Mouse (Mus musculus) midbrain, embryonic 12.5 days (tissue): ENCODE data around the gene Dazap1. TPM values are rescaled to one million over a fixed set of nuclear protein-coding genes. Genes with fewer than 3 reads are reported as not detected.

Experiments used
- ATAC-seq: fragments of 200-750 bp; cut with Nextera tagmentation; 2 replicates; pipeline ENCODE4 v1.8.0; 2017; ENCODE audit warnings: low read depth, moderate TSS enrichment, moderate library complexity; ENCODE audit not compliant: low FRiP score
- H3K27ac ChIP-seq: fragments of 300-500 bp; sonication (generic); replicated peaks from 2 replicates; pipeline ENCODE4 v1.5.1; 2016; ENCODE audit warnings: mild to moderate bottlenecking
- H3K27me3 ChIP-seq: fragments of 300-500 bp; sonication (generic); 2 replicates; pipeline ENCODE4 v1.6.1; 2016; ENCODE audit warnings: mild to moderate bottlenecking
- H3K36me3 ChIP-seq: fragments of 300-500 bp; sonication (generic); 2 replicates; pipeline ENCODE4 v1.6.1; 2016
- H3K4me1 ChIP-seq: fragments of 300-500 bp; sonication (generic); 2 replicates; pipeline ENCODE4 v1.6.1; 2016
- H3K4me2 ChIP-seq: fragments of 300-500 bp; sonication (generic); replicated peaks from 2 replicates; pipeline ENCODE4 v1.6.1; 2016; ENCODE audit warnings: mild to moderate bottlenecking, moderate library complexity
- H3K4me3 ChIP-seq: fragments of 300-500 bp; sonication (generic); 2 replicates; pipeline ENCODE4 v1.5.1; 2016; ENCODE audit warnings: mild to moderate bottlenecking
- H3K9ac ChIP-seq: fragments of 300-500 bp; sonication (generic); replicated peaks from 2 replicates; pipeline ENCODE4 v1.6.1; 2016; ENCODE audit warnings: mild to moderate bottlenecking, moderate library complexity
- H3K9me3 ChIP-seq: fragments of 300-500 bp; sonication (generic); 2 replicates; pipeline ENCODE4 v1.6.1; 2016; ENCODE audit warnings: mild to moderate bottlenecking
- whole genome bisulfite sequencing: fragments of 180-500 bp; shearing (Covaris S2); methylation state at CpG from one replicate; pipeline ENCODE4 v1.1.7; 2016; 5-methylcytosine and 5-hydroxymethylcytosine counted together
- polyA plus RNA-seq: library from polyadenylated mRNA; unstranded; fragments of >200 nt; fragmentation: Nextera tagmentation; extraction: Ambion mirVana; gene quantifications from 2 replicates; pipeline ENCODE4 v1.2.1, GENCODE M21; 2016

Gene Dazap1
- polyA plus RNA-seq, 1 experiment from 2014 or later, result 61.2 TPM

DNA sequence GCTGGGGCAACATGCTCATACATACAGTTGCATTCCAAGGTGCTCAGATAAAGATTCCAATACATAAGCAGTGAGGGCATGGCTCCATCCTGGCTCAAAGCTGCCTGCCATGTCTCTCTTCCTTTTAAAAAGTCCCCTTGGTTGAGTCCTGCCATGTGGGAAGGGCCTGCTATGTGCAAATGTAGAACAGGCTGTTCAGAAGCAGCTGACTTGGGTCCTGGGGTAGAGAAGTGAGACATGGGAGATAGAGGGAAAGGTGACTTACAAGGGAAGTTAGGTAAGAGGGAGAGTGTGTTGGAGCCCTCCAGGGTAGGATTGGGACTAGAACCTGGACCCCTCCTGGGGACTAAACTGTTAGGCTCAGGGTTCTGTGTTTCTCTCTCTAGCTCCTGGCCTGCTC is 9.3 kb upstream of the Dazap1 start:
- Histone ChIP-seq H3K36me3 (peaks cover 48% of the 10 kb centered on the region), H3K9me3 (no peaks in the 10 kb centered on the region), H3K4me3 (no peak overlapping the region), H3K9ac (no peak overlapping the region), H3K4me2 (no peak overlapping the region), H3K27me3 (no peaks in the 10 kb centered on the region), H3K4me1 (peaks cover 14% of the 10 kb centered on the region), H3K27ac (no peak overlapping the region)
- no peak for ATAC-seq

DNA sequence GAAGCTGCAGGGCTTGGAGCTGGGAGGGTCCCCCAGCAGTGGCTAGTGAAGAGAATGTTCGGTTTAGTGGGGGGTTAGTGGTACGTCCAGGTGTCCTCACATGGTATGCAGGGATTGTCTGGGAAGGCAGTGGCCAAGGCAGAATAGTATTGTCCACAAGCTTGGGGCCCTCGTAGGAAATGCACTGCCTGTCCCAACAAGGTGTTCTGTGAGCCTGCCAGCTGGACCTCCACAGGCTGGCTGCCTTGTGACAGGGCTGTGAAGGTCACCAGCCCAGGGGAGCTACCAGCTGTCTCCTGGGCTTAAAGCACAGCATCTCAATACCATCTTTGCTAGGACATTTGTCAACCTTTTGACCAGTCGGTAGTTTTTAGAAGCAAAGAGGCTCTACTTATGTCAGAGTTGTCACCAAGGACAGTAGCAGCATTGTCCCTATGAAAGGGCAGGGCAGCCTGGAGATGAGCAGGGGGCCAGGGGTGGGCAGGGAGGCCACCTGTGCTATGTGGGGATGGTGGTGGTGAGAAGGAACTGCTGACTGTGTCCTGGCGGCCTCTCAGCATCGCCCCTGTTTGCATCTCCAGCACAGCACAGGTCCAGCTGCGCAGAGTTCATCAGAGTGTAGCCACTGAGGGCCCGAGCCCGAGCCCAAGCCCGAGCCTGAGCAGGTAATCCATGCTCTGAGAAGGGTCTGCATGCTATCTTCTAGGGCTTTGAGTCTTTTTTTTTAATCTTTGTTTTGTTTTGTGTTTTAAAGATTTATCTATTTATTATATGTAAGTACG is 8.6 kb upstream of the Dazap1 start:
- Histone ChIP-seq H3K4me3 (no peak overlapping the region), H3K4me2 (no peak overlapping the region), H3K36me3 (peaks cover 52% of the 10 kb centered on the region), H3K27ac (no peak overlapping the region), H3K9ac (no peak overlapping the region), H3K27me3 (no peaks in the 10 kb centered on the region), H3K9me3 (no peaks in the 10 kb centered on the region), H3K4me1 (peaks cover 14% of the 10 kb centered on the region)
- no peak for ATAC-seq
- WGBS, result 92% methylated on average over 11 of the region's 11 CpGs

DNA sequence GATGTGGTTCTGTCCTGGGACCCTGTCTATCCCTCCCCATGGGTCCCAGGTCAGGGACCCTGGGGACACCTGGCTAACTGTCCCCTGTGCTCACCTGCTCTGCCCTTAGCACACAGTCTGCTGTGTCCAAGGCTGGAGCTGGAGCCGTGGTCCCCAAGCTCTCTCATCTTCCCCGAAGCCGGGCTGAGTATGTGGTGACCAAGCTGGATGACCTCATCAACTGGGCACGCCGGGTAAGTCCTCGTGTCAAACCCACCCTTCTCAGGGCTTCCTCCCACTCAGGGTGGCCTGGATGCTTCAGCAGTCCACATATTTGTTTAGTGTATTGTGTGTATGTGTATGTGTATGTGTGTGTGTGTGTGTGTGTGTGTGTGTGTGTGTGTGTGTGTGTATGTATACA is 7.7 kb upstream of the Dazap1 start:
- no peaks in the 10 kb centered on the region for H3K9me3 ChIP-seq
- no peak overlapping the region for H3K9ac ChIP-seq
- ATAC-seq, result no peak
- H3K4me1 ChIP-seq, result peaks cover 14% of the 10 kb centered on the region
- WGBS, result 93% methylated on average over 6 of the region's 6 CpGs
- H3K4me3 ChIP-seq, result no peak overlapping the region
- H3K27me3 ChIP-seq, result no peaks in the 10 kb centered on the region
- no peak overlapping the region for H3K4me2 ChIP-seq
- no peak overlapping the region for H3K27ac ChIP-seq
- peaks cover 60% of the 10 kb centered on the region for H3K36me3 ChIP-seq

DNA sequence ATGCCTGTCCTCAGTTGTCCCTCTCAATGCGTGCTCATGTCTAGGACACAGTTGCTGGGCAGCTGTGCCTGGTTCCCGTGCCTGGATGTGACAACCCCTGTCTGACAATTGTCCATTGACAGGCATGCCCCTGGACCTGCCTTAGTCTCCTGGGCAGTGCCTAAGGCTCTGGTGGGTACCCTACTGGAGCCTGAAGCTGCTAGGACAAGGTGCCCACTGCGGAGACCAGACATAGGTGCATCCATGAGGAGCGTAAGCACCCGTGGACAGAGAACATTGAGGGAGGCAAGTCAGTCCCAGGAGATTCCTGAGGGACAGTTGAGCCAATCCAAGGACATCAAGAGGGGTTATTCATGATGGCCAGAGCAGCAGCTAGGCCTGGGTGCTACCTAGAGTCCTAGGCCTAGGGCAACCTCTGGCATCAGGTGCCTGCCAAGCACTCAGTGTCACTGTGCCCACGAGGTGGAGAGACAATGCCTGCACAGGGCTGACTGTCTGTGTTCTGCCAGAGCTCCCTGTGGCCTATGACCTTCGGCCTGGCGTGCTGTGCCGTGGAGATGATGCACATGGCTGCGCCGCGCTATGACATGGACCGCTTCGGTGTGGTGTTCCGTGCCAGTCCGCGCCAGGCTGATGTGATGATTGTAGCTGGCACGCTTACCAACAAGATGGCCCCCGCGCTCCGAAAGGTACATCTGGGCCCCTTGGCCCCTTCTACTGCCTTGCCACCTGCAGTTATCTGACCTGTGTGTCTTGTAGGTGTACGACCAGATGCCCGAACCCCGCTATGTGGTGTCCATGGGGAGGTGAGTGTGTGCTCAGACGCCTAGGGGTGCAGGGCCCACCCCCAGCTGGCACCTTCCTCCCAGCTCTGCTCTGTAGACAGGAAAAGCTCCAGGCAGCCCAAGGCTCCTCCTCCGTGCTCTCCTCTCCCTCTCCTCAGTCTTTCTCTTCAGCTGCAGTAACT is 6.7 kb upstream of the Dazap1 start:
- no peak overlapping the region for H3K9ac ChIP-seq
- no peak overlapping the region for H3K27ac ChIP-seq
- no peak for ATAC-seq
- 93% methylated on average over 26 of the region's 26 CpGs for WGBS
- H3K4me3 ChIP-seq, result no peak overlapping the region
- no peaks in the 10 kb centered on the region; the same call in 1 of the 2 replicates for H3K27me3 ChIP-seq
- H3K9me3 ChIP-seq, result no peaks in the 10 kb centered on the region
- H3K4me1 ChIP-seq, result peaks cover 21% of the 10 kb centered on the region
- no peak overlapping the region for H3K4me2 ChIP-seq
- H3K36me3 ChIP-seq, result peaks cover 68% of the 10 kb centered on the region

DNA sequence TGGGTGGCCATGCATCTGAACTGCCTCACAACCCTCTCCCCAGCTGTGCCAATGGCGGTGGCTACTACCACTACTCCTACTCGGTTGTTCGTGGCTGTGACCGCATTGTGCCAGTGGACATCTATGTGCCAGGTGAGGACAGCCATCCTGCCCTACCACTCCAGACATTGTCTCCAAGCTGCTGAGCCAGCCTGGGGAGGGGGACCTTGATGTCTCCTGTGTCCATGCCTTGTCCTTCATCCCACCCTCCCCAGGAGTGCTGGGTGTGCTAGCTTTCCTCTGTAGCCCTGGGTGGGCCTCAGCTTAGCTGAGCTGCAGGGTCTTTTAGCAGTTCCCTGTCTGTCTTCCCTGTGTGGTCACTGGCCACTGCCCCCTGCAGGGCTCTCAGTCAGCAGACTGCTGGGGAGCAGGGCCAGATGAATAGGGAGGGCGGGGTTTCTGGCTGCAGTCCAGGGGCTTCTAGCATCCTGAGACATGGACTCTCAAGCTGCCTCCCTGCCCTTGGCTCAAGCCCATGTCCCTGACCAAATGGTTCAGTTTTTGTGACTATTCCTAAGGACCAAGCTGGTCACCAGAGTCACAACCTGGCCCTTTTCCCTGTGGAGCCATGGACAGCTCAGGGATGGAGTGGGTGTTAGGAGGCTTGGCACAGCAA is 5.3 kb upstream of the Dazap1 start:
- H3K9ac ChIP-seq, result 0 out of 2 replicates have a peak overlapping the region, but pooled peaks have one; percentile 31
- H3K27ac ChIP-seq, result no peak overlapping the region
- no peak for ATAC-seq
- H3K4me1 ChIP-seq, result peaks cover 26% of the 10 kb centered on the region
- H3K9me3 ChIP-seq, result no peaks in the 10 kb centered on the region
- 77% methylated on average over 5 of the region's 5 CpGs for WGBS
- no peaks in the 10 kb centered on the region; the same call in 1 of the 2 replicates for H3K27me3 ChIP-seq
- H3K4me2 ChIP-seq, result no peak overlapping the region
- 0 out of 2 replicates have a peak overlapping the region, but pooled peaks have one; percentile 1 for H3K4me3 ChIP-seq
- peaks cover 68% of the 10 kb centered on the region for H3K36me3 ChIP-seq

DNA sequence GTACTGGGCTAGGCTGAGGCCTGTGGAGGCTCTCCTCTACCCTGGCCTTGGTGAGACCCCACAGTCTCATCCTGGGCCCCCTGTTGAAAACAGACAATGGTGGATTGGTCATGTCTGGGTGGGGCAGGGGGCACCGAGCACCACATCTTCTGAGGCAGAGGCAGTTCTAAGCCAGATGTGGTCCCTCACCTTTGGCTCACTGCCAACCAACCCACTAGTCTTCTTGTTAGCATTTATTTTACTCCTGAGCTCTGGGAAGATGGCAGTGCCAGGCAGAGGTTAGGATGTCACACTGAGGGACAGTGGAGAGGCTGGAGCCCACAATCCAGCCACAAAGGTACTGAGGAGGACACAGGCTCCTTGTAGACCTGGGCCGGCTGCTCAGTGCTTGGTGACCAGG is 3.4 kb upstream of the Dazap1 start:
- no peaks in the 10 kb centered on the region for H3K9me3 ChIP-seq
- peaks cover 61% of the 10 kb centered on the region for H3K36me3 ChIP-seq
- no peaks in the 10 kb centered on the region; the same call in 1 of the 2 replicates for H3K27me3 ChIP-seq
- ATAC-seq, result no peak
- no peak overlapping the region for H3K4me3 ChIP-seq
- H3K4me2 ChIP-seq, result no peak overlapping the region
- H3K4me1 ChIP-seq, result peaks cover 39% of the 10 kb centered on the region
- H3K9ac ChIP-seq, result no peak overlapping the region
- 93% methylated on average over 2 of the region's 2 CpGs for WGBS
- H3K27ac ChIP-seq, result no peak overlapping the region

DNA sequence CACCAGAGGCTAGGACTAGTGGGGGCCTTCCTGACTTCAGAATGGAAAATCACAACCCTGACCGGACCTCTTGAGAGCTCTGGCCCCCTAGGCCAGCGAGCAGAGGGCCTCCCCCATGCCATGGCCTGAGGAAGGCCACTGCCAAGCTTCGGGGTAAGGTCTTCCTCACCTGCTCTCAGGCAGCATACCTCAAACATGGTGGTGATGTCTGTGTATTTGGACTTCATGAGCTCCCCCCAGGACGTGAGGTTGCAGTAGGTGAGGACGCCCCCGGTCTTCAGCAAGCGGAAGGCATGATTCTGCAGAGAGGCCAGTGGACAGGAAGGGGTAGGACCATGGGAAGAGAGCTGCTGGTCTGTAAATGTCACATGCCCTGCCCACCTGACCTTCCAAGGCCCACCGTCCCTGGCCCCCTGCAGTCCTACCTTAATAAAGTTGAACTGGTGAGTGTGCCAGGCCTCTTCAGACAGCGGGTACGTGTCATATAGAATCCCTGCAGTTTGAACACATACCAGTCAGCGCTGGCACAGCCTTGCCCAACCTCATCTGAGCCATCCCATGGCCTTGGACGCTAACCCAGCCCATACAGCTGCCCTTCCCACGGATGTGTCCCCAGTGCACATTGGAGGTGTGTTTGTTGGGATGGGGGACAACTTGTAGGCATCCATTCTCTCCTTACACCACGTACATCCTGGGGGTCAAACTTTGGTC is 2.4 kb upstream of the Dazap1 start:
- H3K4me1 ChIP-seq, result peaks cover 39% of the 10 kb centered on the region
- H3K27me3 ChIP-seq, result no peaks in the 10 kb centered on the region; the same call in 1 of the 2 replicates
- 92% methylated on average over 14 of the region's 14 CpGs for WGBS
- no peak for ATAC-seq
- peaks cover 52% of the 10 kb centered on the region for H3K36me3 ChIP-seq
- no peak overlapping the region for H3K27ac ChIP-seq
- H3K9me3 ChIP-seq, result no peaks in the 10 kb centered on the region
- peak overlapping the region; percentile 8; the same call in 1 of the 2 replicates for H3K9ac ChIP-seq
- H3K4me2 ChIP-seq, result peak overlapping the region; percentile 84; the same call in 1 of the 2 replicates
- peak overlapping the region; percentile 44; the same call in 1 of the 2 replicates for H3K4me3 ChIP-seq

DNA sequence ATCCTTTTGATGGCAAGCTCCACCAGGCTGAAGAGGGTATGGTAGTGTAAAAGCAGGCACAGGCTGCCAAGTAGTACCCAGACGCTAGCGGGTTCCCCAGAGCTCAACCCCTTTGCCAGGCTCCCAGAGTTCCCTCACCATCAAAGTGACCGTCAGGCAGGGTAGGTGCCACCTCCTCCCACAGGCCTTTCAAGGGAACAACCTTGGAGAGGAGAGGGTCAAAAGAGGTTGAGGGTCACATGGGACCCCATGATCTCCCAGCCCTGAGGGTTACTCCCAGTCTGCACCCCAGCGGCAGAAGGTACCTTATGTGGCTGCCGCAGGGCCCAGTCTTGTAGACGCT is 1.9 kb upstream of the Dazap1 start:
- H3K9me3 ChIP-seq, result no peaks in the 10 kb centered on the region
- peaks cover 39% of the 10 kb centered on the region for H3K4me1 ChIP-seq
- H3K9ac ChIP-seq, result peak overlapping the region; percentile 66; the same call in 1 of the 2 replicates
- ATAC-seq, result no peak
- peak overlapping the region; percentile 84 for H3K4me2 ChIP-seq
- peak overlapping the region; percentile 91 for H3K27ac ChIP-seq
- H3K4me3 ChIP-seq, result peak overlapping the region; percentile 44
- WGBS, result 83% methylated on average over 6 of the region's 6 CpGs
- peaks cover 46% of the 10 kb centered on the region for H3K36me3 ChIP-seq
- no peaks in the 10 kb centered on the region; the same call in 1 of the 2 replicates for H3K27me3 ChIP-seq

DNA sequence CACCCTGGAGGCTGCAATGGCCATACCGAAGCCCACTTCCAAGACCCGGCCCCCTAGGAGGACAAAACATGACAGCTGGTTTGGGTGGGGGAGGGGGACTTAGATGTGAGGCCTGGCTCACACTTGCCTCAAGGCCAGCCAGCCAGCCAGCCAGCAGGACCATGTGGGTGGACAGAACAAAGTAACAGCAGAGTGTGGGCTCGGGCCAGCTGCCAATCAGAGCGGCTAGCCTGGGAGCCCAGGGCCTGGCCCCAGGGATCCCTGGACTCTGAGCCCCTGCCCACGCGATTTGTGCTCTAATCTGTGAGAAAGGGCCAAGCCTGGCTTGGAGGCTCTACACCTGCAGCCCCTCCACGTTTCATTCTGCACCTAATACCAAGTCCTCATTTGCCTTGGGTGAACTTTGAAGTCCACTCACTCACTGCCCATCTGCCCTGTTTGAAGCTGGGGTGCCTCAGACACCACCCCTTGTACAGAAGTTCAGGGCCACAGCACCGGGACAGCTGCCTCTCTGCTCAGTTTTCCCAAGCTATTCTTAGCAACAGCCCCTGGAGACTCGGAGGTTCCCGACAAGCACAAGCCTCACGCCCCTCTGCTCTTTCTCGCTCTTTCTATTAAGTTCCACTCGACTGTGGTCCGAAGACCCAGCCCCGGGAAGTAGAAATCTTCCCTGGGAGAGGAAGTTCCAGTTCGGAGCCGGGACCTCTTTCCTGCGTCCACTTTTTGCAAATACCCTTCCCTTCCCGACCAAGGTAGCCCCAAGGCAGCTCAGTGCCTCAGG is 1.2 kb upstream of the Dazap1 start:
- Histone ChIP-seq H3K27ac (peak overlapping the region; percentile 91), H3K36me3 (peaks cover 40% of the 10 kb centered on the region), H3K4me1 (peaks cover 39% of the 10 kb centered on the region), H3K4me2 (peak overlapping the region; percentile 84), H3K4me3 (peak overlapping the region; percentile 44), H3K9me3 (no peaks in the 10 kb centered on the region), H3K27me3 (no peaks in the 10 kb centered on the region; the same call in 1 of the 2 replicates), H3K9ac (peak overlapping the region; percentile 66)
- 2% methylated on average over 19 of the region's 19 CpGs for WGBS
- no peak for ATAC-seq

DNA sequence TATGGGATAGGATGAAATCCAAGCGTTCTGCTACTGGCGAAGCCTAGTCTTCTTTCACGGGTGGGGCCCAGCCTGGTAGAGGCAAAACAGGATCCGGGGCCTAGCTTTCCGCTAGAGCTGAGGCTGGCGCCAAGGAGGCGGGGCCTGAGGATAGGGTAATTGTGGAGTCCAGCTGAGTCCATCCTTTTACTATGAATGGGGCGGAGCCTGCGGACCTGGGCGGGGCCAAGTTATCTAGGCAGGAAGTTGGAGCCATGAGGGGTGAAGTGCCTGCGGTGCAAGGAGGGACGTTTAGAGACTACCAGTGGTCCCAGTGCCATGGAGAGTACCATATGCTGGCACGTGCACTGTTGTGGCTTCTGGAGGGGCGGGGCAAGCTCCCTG is 291 bp downstream of the Dazap1 start:
- peak; percentile 36 for ATAC-seq
- Histone ChIP-seq H3K4me3 (peak overlapping the region; percentile 44), H3K4me1 (peaks cover 45% of the 10 kb centered on the region), H3K36me3 (peaks cover 25% of the 10 kb centered on the region), H3K27me3 (no peaks in the 10 kb centered on the region; the same call in 1 of the 2 replicates), H3K4me2 (peak overlapping the region; percentile 84), H3K9ac (peak overlapping the region; percentile 66), H3K9me3 (no peaks in the 10 kb centered on the region), H3K27ac (peak overlapping the region; percentile 91)
- 0% methylated on average over 14 of the region's 14 CpGs for WGBS
